Mouse (Mus musculus) ES-Bruce4 (cell line): ENCODE measurements at regions not wholly inside any gene's neighbourhood (a gene's known extent, or its start where the extent isn't known, plus 50 kb on each side); places are given as distances from the start of the nearest gene placed in this dataset.

Experiments used
- H3K27ac ChIP-seq: 2 replicates; pipeline ENCODE4 v1.5.1; 2012; ENCODE audit warnings: low read length, inconsistent platforms; ENCODE audit not compliant: insufficient read depth
- H3K27me3 ChIP-seq: 2 replicates; pipeline ENCODE4 v1.6.1; 2012; ENCODE audit warnings: mild to moderate bottlenecking, low read length, inconsistent platforms; ENCODE audit not compliant: control insufficient read depth, poor library complexity, insufficient read depth, severe bottlenecking
- H3K36me3 ChIP-seq: 2 replicates; pipeline ENCODE4 v1.6.1; 2012; ENCODE audit warnings: inconsistent platforms, mild to moderate bottlenecking, low read length, moderate library complexity; ENCODE audit not compliant: control insufficient read depth, poor library complexity, insufficient read depth, severe bottlenecking
- H3K4me1 ChIP-seq: one replicate; pipeline ENCODE4 v1.8.1; 2011; ENCODE audit warnings: low read length; ENCODE audit not compliant: control insufficient read depth, insufficient read depth
- H3K4me3 ChIP-seq: 2 replicates; pipeline ENCODE4 v1.5.1; 2011; ENCODE audit warnings: low read depth, mild to moderate bottlenecking, low read length
- H3K9ac ChIP-seq: 2 replicates; pipeline ENCODE4 v1.6.1; 2012; ENCODE audit warnings: low read depth, mild to moderate bottlenecking, inconsistent platforms; ENCODE audit not compliant: poor library complexity, severe bottlenecking
- H3K9me3 ChIP-seq: replicated peaks from 2 replicates; pipeline ENCODE4 v1.6.1; 2012; ENCODE audit warnings: mild to moderate bottlenecking, low read length, inconsistent platforms; ENCODE audit not compliant: control insufficient read depth, poor library complexity, insufficient read depth, severe bottlenecking
- CTCF ChIP-seq: IDR thresholded peaks from one replicate; pipeline ENCODE4 v1.8.1; 2011; ENCODE audit warnings: low read depth, low read length
- EP300 ChIP-seq: IDR thresholded peaks from 2 replicates; pipeline ENCODE4 v1.6.1; 2011; ENCODE audit warnings: low read depth, low read length; ENCODE audit not compliant: insufficient read depth
- POLR2A ChIP-seq: IDR thresholded peaks from one replicate; pipeline ENCODE4 v1.8.1; 2011; ENCODE audit warnings: low read length; ENCODE audit not compliant: insufficient read depth

DNA sequence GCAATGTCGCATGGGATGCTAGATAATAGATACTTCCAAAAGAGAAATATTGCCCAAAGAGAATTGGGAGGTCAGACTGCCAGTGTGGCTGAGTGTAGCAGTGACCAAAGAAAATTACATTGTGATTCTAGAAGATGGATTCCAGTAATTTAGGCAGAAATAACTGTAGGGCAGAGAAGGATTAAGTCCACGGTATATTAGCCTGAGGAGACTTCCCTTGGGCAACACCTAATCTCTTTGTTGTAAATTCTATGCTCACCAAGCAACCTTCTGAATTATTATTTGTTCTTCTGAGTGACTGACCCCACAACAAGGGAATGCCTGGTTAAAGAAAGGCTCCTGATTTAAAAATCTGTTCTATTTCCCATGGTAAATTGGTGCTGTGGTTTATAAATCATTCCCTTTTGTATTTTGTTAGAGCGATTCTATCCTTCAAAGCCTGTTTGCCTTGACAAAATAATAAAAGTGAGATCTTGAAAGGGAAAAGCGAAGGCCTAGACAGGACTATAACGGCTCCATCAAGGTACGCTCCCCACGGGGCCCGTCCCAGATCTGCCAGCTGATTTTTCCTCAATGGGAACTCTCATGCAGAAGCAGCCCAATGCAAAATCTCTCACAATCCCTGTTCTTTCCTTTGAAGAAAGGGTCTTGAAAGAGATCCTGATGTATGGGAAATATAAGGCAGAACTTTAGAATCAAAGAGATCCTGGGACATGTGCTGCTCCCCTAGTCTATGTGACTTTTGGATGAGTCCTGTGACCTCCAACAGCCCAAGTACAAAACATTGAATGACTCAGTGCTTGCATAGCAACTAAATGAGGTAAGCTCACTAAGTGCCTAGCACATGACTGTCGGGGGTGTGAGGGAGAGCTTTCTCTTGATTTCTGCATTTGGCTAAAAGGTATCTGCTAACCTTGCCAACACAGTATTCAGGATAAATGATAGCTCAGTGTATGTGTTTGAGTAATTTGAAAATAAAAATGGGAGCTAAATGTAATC, 90.6 kb upstream of the Map3k7 start:
- Histone ChIP-seq H3K27ac (no peak overlapping the region), H3K9me3 (no peaks in the 10 kb centered on the region), H3K4me3 (no peak overlapping the region), H3K36me3 (no peaks in the 10 kb centered on the region), H3K9ac (no peak overlapping the region), H3K27me3 (no peaks in the 10 kb centered on the region), H3K4me1 (no peaks in the 10 kb centered on the region)
- no peak for TF ChIP-seq POLR2A
- TF ChIP-seq EP300 = no peak
- no peak for TF ChIP-seq CTCF

GRCm38 (mm10) chr4:31877389-31877788, 86.5 kb upstream of the Map3k7 start:
- no peaks in the 10 kb centered on the region for H3K27me3 ChIP-seq
- H3K4me1 ChIP-seq = no peaks in the 10 kb centered on the region
- no peak overlapping the region for H3K27ac ChIP-seq
- H3K9me3 ChIP-seq = no peaks in the 10 kb centered on the region
- no peaks in the 10 kb centered on the region for H3K36me3 ChIP-seq
- no peak overlapping the region for H3K9ac ChIP-seq
- H3K4me3 ChIP-seq = no peak overlapping the region
- no peak for TF ChIP-seq EP300
- TF ChIP-seq CTCF = no peak
- no peak for TF ChIP-seq POLR2A

DNA sequence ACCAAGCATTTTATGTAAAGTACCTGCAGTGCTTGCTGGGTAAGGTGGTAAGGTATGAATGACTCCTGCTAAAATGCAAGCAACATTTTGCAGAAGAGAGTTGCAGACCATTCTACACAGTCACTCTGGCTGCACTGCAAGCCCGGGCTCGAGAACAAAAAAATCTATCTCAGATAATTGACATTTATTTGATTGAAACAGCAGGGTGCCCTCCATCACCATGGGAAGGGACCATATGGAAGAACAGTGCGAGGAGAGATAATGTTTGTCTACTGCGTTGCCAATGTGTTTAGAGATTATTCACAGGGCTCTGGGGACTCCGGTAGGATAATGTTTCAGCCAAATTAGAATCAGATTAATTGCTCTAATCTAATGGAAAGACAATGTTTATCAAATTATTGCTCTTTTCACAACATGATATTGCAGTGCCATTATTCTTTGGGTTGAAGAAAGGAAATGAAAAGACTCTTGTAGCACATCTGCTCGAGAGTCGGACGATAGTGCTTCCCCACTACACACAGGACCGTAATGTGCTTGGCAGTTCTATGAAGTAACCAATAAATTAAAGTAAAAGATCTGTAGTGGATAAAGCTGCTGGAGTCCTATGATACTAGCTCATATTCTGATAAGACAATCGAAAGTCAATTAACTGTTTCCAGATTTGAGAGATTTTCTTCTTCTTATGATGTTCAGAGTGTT, 85.3 kb upstream of the Map3k7 start:
- H3K27me3 ChIP-seq = no peaks in the 10 kb centered on the region
- H3K27ac ChIP-seq = no peak overlapping the region
- no peak overlapping the region for H3K4me3 ChIP-seq
- no peaks in the 10 kb centered on the region for H3K9me3 ChIP-seq
- H3K36me3 ChIP-seq = no peaks in the 10 kb centered on the region
- TF ChIP-seq POLR2A (no peak), CTCF (no peak), EP300 (no peak)
- H3K4me1 ChIP-seq = no peaks in the 10 kb centered on the region
- H3K9ac ChIP-seq = no peak overlapping the region

- Histone ChIP-seq H3K36me3 (no peaks in the 10 kb centered on the region), H3K4me1 (no peaks in the 10 kb centered on the region), H3K4me3 (no peak overlapping the region), H3K27ac (no peak overlapping the region), H3K9ac (no peak overlapping the region), H3K9me3 (no peaks in the 10 kb centered on the region), H3K27me3 (no peaks in the 10 kb centered on the region)
- TF ChIP-seq POLR2A (no peak), CTCF (no peak), EP300 (no peak)
These were observed 84.7 kb upstream of the Map3k7 start for GRCm38 (mm10) chr4:31879192-31879585.

DNA sequence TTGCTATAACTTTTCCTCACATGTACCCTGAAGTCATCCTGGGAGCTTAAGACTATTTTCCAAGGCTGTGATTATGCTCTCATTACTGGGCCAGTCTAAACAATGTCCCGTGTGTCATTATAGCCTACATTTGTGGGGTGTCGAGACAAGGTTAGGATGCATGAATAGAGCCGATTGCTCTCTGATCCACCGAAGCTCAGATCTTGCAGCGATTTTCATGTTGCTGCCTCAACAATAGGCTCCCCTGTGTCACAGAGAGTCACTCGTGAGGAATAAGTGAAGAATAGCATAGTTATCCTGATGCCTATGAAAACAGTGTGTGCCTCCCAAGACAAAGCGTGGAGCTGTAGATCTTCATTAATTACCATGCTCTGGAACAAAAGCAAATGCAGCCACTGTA, 83.7 kb upstream of the Map3k7 start:
- TF ChIP-seq CTCF (no peak), EP300 (no peak), POLR2A (no peak)
- Histone ChIP-seq H3K36me3 (no peaks in the 10 kb centered on the region), H3K4me1 (no peaks in the 10 kb centered on the region), H3K27ac (no peak overlapping the region), H3K9me3 (no peaks in the 10 kb centered on the region), H3K4me3 (no peak overlapping the region), H3K27me3 (no peaks in the 10 kb centered on the region), H3K9ac (no peak overlapping the region)

DNA sequence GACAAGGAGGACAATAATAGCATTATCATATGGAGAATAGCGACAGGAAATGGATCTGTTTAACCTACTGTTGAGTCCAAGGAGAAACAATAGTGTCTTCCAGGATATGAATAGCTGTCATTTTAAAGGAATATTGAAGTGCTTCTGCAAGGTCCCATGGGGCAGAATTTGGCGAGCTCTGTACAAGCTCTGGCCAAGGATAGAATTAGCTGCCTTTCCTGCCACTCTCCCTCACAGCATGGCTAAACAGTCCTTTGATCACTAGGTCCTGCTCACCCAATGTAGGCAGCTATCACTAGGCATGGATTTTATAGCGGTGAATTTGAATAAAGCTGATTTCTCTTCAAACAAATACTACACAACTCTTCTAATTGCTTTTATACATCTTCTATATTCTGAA, 74.2 kb upstream of the Map3k7 start:
- TF ChIP-seq CTCF = no peak
- no peak for TF ChIP-seq EP300
- no peak for TF ChIP-seq POLR2A

More for the DNA sequence above, 74.2 kb upstream of the Map3k7 start:
- Histone ChIP-seq H3K9me3 (no peaks in the 10 kb centered on the region), H3K36me3 (no peaks in the 10 kb centered on the region), H3K27ac (no peak overlapping the region), H3K4me3 (no peak overlapping the region), H3K4me1 (no peaks in the 10 kb centered on the region), H3K27me3 (no peaks in the 10 kb centered on the region), H3K9ac (no peak overlapping the region)
